Mouse (Mus musculus): ENCODE measurements at regions not wholly inside any gene's neighbourhood (a gene's known extent, or its start where the extent isn't known, plus 50 kb on each side); places are given as distances from the start of the nearest gene placed in this dataset.

DNA sequence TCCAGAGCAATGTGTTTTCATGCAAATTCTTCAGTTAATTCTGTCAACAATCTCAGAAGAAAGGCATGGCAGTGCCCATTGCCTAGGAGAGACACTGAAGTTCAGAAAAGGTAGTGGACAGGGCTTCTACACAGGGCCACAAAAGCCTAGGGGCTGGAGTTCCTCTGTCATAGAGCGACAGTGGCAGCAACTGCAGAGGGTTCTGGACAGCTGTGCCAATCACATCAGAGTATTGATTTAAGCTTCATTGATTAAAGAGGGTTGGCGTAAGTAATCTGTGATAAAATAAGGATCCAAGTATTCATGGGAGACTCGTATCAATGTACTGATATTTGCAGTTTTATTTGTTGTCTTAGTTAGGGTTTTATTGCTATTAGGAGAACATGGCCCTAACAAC, 143.5 kb upstream of the P2ry1 start:
- no peak for TF ChIP-seq GATA1 (IDR thresholded peaks at IDR 0.05; ENCODE audit: borderline replicate concordance, low read length)
- TF ChIP-seq FLI1 (IDR thresholded peaks at IDR 0.05; ENCODE audit: low read length): no peak

Measured in megakaryocyte, embryonic 14.5 days (primary cell).